Comparison of ENCODE assay signal across 17 mouse cellular contexts in the genomic region with DNA sequence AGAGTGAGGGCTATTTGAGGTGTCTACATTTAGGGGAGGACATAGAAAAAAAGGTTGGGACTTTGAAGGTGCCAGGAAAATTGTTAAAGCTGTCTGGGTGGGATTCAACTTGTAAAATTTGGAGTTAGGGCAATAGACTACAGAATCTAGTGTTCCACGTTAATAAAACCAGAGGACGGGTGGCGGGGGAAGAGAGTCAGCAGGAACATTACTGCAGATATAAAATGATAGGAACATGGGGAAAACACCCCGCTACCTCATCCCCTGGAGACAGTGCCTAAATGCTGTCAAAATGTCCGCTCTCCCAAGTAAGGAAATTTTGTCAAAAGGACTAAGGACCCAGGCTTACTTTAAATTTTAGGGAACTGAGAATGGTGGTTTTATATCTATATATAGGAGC. TPM values are rescaled to one million over a fixed set of nuclear protein-coding genes. Genes with fewer than 3 reads are reported as not detected.
DNase-seq lines count a peak whose midpoint lies in the region; ATAC-seq and TF ChIP-seq lines count a peak whose summit lies in the region.
"Had no signal": no experiment of that assay in that cellular context is flagged by ENCODE, and none has a peak within 500 bp of the region (broad histone marks: within the 10 kb centered on the region; RNA-seq: fewer than 3 reads in every experiment).

No protein-coding gene starts in this region.

- H3K4me3 ChIP-seq in heart, embryonic 14.5 days (ENCODE audit: control insufficient read depth in 1 of 2, insufficient read depth in 1 of 2, low read depth in 1 of 2, low read length in 2 of 2), result peak overlapping the region; percentile 9 to 62; a peak in 3 of 4 replicates
- H3K4me3 ChIP-seq in midbrain, embryonic 11.5 days (ENCODE audit: low read depth, low read length), result no peak overlapping the region
- H3K4me3 ChIP-seq in midbrain, embryonic 16.5 days (ENCODE audit: low read depth, low read length), result no peak overlapping the region
- peak overlapping the region; percentile 45 for H3K4me3 ChIP-seq in intestine, embryonic 16.5 days (ENCODE audit: low read length)
- no peak overlapping the region for H3K4me3 ChIP-seq in liver, postnatal 0 days (ENCODE audit: low read depth, low read length)
- H3K4me3 ChIP-seq: myocyte had no signal

- 20% methylated on average over 5 of the region's 5 CpGs for WGBS in heart, embryonic 14.5 days
- 5% methylated on average over 5 of the region's 5 CpGs for WGBS in midbrain, embryonic 11.5 days
- 8% methylated on average over 5 of the region's 5 CpGs for WGBS in midbrain, embryonic 16.5 days
- 22% methylated on average over 5 of the region's 5 CpGs for WGBS in intestine, embryonic 16.5 days
- 22% methylated on average over 5 of the region's 5 CpGs for WGBS in liver, postnatal 0 days (ENCODE audit: insufficient replicate concordance)

- H3K27ac ChIP-seq in heart, embryonic 14.5 days (replicated peaks in 1 of 2; ENCODE audit: control insufficient read depth in 1 of 2, insufficient read depth in 1 of 2, low read depth in 2 of 2, low read length in 2 of 2), result peak overlapping the region; percentile 29 to 80
- no peak overlapping the region for H3K27ac ChIP-seq in midbrain, embryonic 11.5 days (ENCODE audit: low read depth, low read length)
- no peak overlapping the region for H3K27ac ChIP-seq in midbrain, embryonic 16.5 days (ENCODE audit: low read length)
- peak overlapping the region; percentile 82; the same call in 1 of the 2 replicates for H3K27ac ChIP-seq in intestine, embryonic 16.5 days (ENCODE audit: low read length)
- H3K27ac ChIP-seq in liver, postnatal 0 days (ENCODE audit: low read depth), result no peak overlapping the region

- no peak for DNase-seq in heart, postnatal 4 days
- DNase-seq in midbrain, embryonic 11.5 days (ENCODE audit: low spot score, missing footprints), result peak; percentile 92
- peak; percentile 7 for DNase-seq in liver, postnatal 0 days
- DNase-seq in B cell, adult 2 months, result no peak
- DNase-seq in layer of hippocampus, adult 8-10 months (ENCODE audit: low spot score in 2 of 2), result no peak
- DNase-seq: adrenal gland, postnatal 14 days; cerebellum, adult 11 months; kidney, adult 11 months had no signal

- TF ChIP-seq EP300 in liver, postnatal 0 days (IDR thresholded peaks at IDR 0.05; ENCODE audit: low read depth), result no peak

- H3K4me1 ChIP-seq in heart, embryonic 14.5 days (ENCODE audit: control insufficient read depth in 2 of 2, insufficient read depth in 2 of 2, low read length in 2 of 2), result peaks cover 0 to 5% of the 10 kb centered on the region in 2 experiments; a peak in 1 of 4 replicates
- H3K4me1 ChIP-seq in midbrain, embryonic 11.5 days (ENCODE audit: control insufficient read depth, insufficient read depth, low read length), result peaks cover 17% of the 10 kb centered on the region
- peaks cover 18% of the 10 kb centered on the region for H3K4me1 ChIP-seq in midbrain, embryonic 16.5 days (ENCODE audit: control insufficient read depth, insufficient read depth, low read length)
- peaks cover 17% of the 10 kb centered on the region for H3K4me1 ChIP-seq in intestine, embryonic 16.5 days (ENCODE audit: control insufficient read depth, insufficient read depth, low read length)
- no peaks in the 10 kb centered on the region; the same call in 1 of the 2 replicates for H3K4me1 ChIP-seq in liver, postnatal 0 days (ENCODE audit: insufficient read depth)

- ATAC-seq in heart, embryonic 14.5 days (ENCODE audit: insufficient number of reproducible peaks, insufficient read depth, low FRiP score, low read depth), result no peak
- ATAC-seq in midbrain, embryonic 11.5 days (ENCODE audit: low FRiP score), result no peak
- no peak for ATAC-seq in midbrain, embryonic 16.5 days
- no peak for ATAC-seq in intestine, embryonic 16.5 days
- no peak for ATAC-seq in liver, postnatal 0 days
- ATAC-seq: CD4-positive, CD25-positive, alpha-beta regulatory T cell, adult 4 months; forebrain, embryonic 14.5 days; Patski had no signal

- H3K9ac ChIP-seq in heart, embryonic 14.5 days (ENCODE audit: low read length), result peak overlapping the region; percentile 95
- no peak overlapping the region for H3K9ac ChIP-seq in midbrain, embryonic 11.5 days (ENCODE audit: low read length)
- H3K9ac ChIP-seq in midbrain, embryonic 16.5 days (ENCODE audit: low read depth, low read length), result no peak overlapping the region
- peak overlapping the region; percentile 66 for H3K9ac ChIP-seq in intestine, embryonic 16.5 days (ENCODE audit: low read depth, low read length)
- no peak overlapping the region for H3K9ac ChIP-seq in liver, postnatal 0 days (replicated peaks)

- peak overlapping the region; percentile 65 for H3K4me2 ChIP-seq in heart, embryonic 14.5 days (ENCODE audit: low read length)
- no peak overlapping the region for H3K4me2 ChIP-seq in midbrain, embryonic 11.5 days
- H3K4me2 ChIP-seq in midbrain, embryonic 16.5 days (ENCODE audit: low read length), result no peak overlapping the region
- H3K4me2 ChIP-seq in intestine, embryonic 16.5 days (ENCODE audit: low read depth, low read length), result peak overlapping the region; percentile 53; the same call in 1 of the 2 replicates
- peak overlapping the region; percentile 63 for H3K4me2 ChIP-seq in liver, postnatal 0 days (ENCODE audit: low read depth, low read length)

- peaks cover 14% of the 10 kb centered on the region for H3K36me3 ChIP-seq in heart, embryonic 14.5 days (ENCODE audit: control insufficient read depth, insufficient read depth, low read length)
- no peaks in the 10 kb centered on the region for H3K36me3 ChIP-seq in midbrain, embryonic 11.5 days (ENCODE audit: control insufficient read depth, insufficient read depth, low read length)
- no peaks in the 10 kb centered on the region for H3K36me3 ChIP-seq in midbrain, embryonic 16.5 days (ENCODE audit: control insufficient read depth, insufficient read depth, low read length)
- H3K36me3 ChIP-seq in intestine, embryonic 16.5 days (ENCODE audit: control insufficient read depth, insufficient read depth, low read length), result no peaks in the 10 kb centered on the region
- no peaks in the 10 kb centered on the region; the same call in 1 of the 2 replicates for H3K36me3 ChIP-seq in liver, postnatal 0 days (replicated peaks; ENCODE audit: insufficient read depth, low read length)

- TF ChIP-seq CTCF in liver, postnatal 0 days (IDR thresholded peaks at IDR 0.05; ENCODE audit: low read depth), result no peak

- H3K9me3 ChIP-seq in heart, embryonic 14.5 days (ENCODE audit: control insufficient read depth, low read length), result peaks cover under 1% of the 10 kb centered on the region; the same call in 1 of the 2 replicates
- no peaks in the 10 kb centered on the region for H3K9me3 ChIP-seq in midbrain, embryonic 11.5 days (ENCODE audit: control insufficient read depth, low read length)
- H3K9me3 ChIP-seq in midbrain, embryonic 16.5 days (replicated peaks; ENCODE audit: control insufficient read depth, low read length, poor library complexity, severe bottlenecking), result no peaks in the 10 kb centered on the region
- H3K9me3 ChIP-seq in intestine, embryonic 16.5 days (ENCODE audit: control insufficient read depth, low read length), result no peaks in the 10 kb centered on the region
- H3K9me3 ChIP-seq in liver, postnatal 0 days (ENCODE audit: low read length), result no peaks in the 10 kb centered on the region

- peaks cover 66% of the 10 kb centered on the region for H3K27me3 ChIP-seq in heart, embryonic 14.5 days (ENCODE audit: control insufficient read depth, insufficient read depth, low read length)
- peaks cover 81% of the 10 kb centered on the region for H3K27me3 ChIP-seq in midbrain, embryonic 11.5 days (ENCODE audit: control insufficient read depth, insufficient read depth, low read length)
- peaks cover 65% of the 10 kb centered on the region for H3K27me3 ChIP-seq in midbrain, embryonic 16.5 days (ENCODE audit: control insufficient read depth, insufficient read depth, low read depth, low read length)
- peaks cover 55% of the 10 kb centered on the region for H3K27me3 ChIP-seq in intestine, embryonic 16.5 days (replicated peaks; ENCODE audit: control insufficient read depth, insufficient read depth, low read length)
- H3K27me3 ChIP-seq in liver, postnatal 0 days (ENCODE audit: insufficient read depth, low read length), result peaks cover 79% of the 10 kb centered on the region

RNA-seq across cellular contexts. Expression of a gene that starts 3.5 kb away (rescaled TPM):
- 1,590 and 1,642 TPM in 2 replicates for polyA plus RNA-seq in heart, embryonic 14.5 days (2014; fragmentation: Nextera tagmentation; extraction: Ambion mirVana)
- 1,000 to 10,000 TPM; 1,716 to 1,905 TPM for total RNA-seq in heart, postnatal 4 days (2021)
- polyA plus RNA-seq in midbrain, embryonic 11.5 days (2014; fragmentation: Nextera tagmentation; extraction: Ambion mirVana), result 126 and 131 TPM in 2 replicates
- 88.2 and 90.7 TPM in 2 replicates for polyA plus RNA-seq in midbrain, embryonic 16.5 days (2015; fragmentation: Nextera tagmentation; extraction: Ambion mirVana)
- 757 and 778 TPM in 2 replicates for polyA plus RNA-seq in intestine, embryonic 16.5 days (2015; fragmentation: Nextera tagmentation; extraction: Ambion mirVana)
- 1,534 and 1,664 TPM in 2 replicates for polyA plus RNA-seq in liver, postnatal 0 days (2015; fragmentation: Nextera tagmentation; extraction: Ambion mirVana)
- total RNA-seq in layer of hippocampus, adult 8-10 months (2022), result 10 to 100 TPM; 52.4 to 90.2 (median 73.6) TPM

RNA-seq across cellular contexts. Expression of a gene that starts 6.6 kb away (rescaled TPM):
- polyA plus RNA-seq in heart, embryonic 14.5 days (2014; fragmentation: Nextera tagmentation; extraction: Ambion mirVana), result 0.04 TPM in 1 of 2 replicates, not detected in the other
- total RNA-seq in heart, postnatal 4 days (2021), result under 1 TPM in 1 of 2 experiments, not detected in 1; 0.16 TPM
- not detected in 2 replicates for polyA plus RNA-seq in midbrain, embryonic 11.5 days (2014; fragmentation: Nextera tagmentation; extraction: Ambion mirVana)
- polyA plus RNA-seq in midbrain, embryonic 16.5 days (2015; fragmentation: Nextera tagmentation; extraction: Ambion mirVana), result not detected in 2 replicates
- 1.1 and 1.9 TPM in 2 replicates for polyA plus RNA-seq in intestine, embryonic 16.5 days (2015; fragmentation: Nextera tagmentation; extraction: Ambion mirVana)
- polyA plus RNA-seq in liver, postnatal 0 days (2015; fragmentation: Nextera tagmentation; extraction: Ambion mirVana), result 0.04 TPM in 1 of 2 replicates, not detected in the other
- under 1 TPM in 1 of 4 experiments, not detected in 3; 0.30 TPM for total RNA-seq in layer of hippocampus, adult 8-10 months (2022)
- total RNA-seq: adrenal gland, postnatal 14 days had no signal
- polyA plus RNA-seq: CD4-positive, CD25-positive, alpha-beta regulatory T cell, adult 4 months; cortical plate, adult 2 months; forebrain, embryonic 14.5 days; Patski; urinary bladder, adult 2 months had no signal

Comparison
In these comparisons a context has a peak if more than half of its experiments do, and no peak if none do; other contexts are left out.
1. H3K27ac ChIP-seq: peak in heart, embryonic 14.5 days (2 of 2) and intestine, embryonic 16.5 days (single experiment); none in midbrain, embryonic 11.5 days (single experiment), midbrain, embryonic 16.5 days (single experiment) and liver, postnatal 0 days (single experiment).
2. H3K4me2 ChIP-seq: peak in heart, embryonic 14.5 days (single experiment), intestine, embryonic 16.5 days (single experiment) and liver, postnatal 0 days (single experiment); none in midbrain, embryonic 11.5 days (single experiment) and midbrain, embryonic 16.5 days (single experiment).
3. H3K4me3 ChIP-seq: peak in heart, embryonic 14.5 days (2 of 2) and intestine, embryonic 16.5 days (single experiment); none in midbrain, embryonic 11.5 days (single experiment), midbrain, embryonic 16.5 days (single experiment) and liver, postnatal 0 days (single experiment).
4. H3K9ac ChIP-seq: peak in heart, embryonic 14.5 days (single experiment) and intestine, embryonic 16.5 days (single experiment); none in midbrain, embryonic 11.5 days (single experiment), midbrain, embryonic 16.5 days (single experiment) and liver, postnatal 0 days (single experiment).
5. DNase-seq: peak in midbrain, embryonic 11.5 days (single experiment) and liver, postnatal 0 days (single experiment); none in heart, postnatal 4 days (single experiment), B cell, adult 2 months (0 of 2) and layer of hippocampus, adult 8-10 months (0 of 2).